Mouse (Mus musculus): Measurements from ENCODE around the gene H1foo. TPM values are rescaled to one million over a fixed set of nuclear protein-coding genes. Genes with fewer than 3 reads are reported as not detected.

The H1foo gene
- polyA plus RNA-seq (2015; fragmentation: Nextera tagmentation; extraction: Ambion mirVana), result not detected in 2 replicates

- Histone ChIP-seq H3K4me2 (no peak within 1 kb of the TSS), H3K27me3 (no peaks in the 10 kb centered on the region), H3K4me1 (0 out of 2 replicates have a peak, but pooled peaks cover 2% of the 10 kb centered on the region), H3K27ac (no peak within 1 kb of the TSS), H3K4me3 (no peak within 1 kb of the TSS), H3K36me3 (no peaks in the 10 kb centered on the region), H3K9ac (no peak within 1 kb of the TSS), H3K9me3 (no peaks in the 10 kb centered on the region)
- WGBS, result 74% methylated on average over 5 of the region's 5 CpGs
- ATAC-seq (ENCODE audit: insufficient number of reproducible peaks, low FRiP score, low TSS enrichment, low read depth), result no peak
These were observed at the start of gene H1foo for GRCm38 (mm10) chr6:115944638-115945037. Gene H1foo, plus strand, starts transcription at chr6:115944938.

GRCm38 (mm10) chr6:115896346-115896745 is 48.4 kb upstream of the H1foo start:
- 82% methylated on average over 1 of the region's 1 CpGs for WGBS
- Histone ChIP-seq H3K9ac (no peak overlapping the region), H3K27ac (no peak overlapping the region), H3K4me3 (no peak overlapping the region), H3K36me3 (peaks cover 27% of the 10 kb centered on the region), H3K4me2 (no peak overlapping the region), H3K27me3 (no peaks in the 10 kb centered on the region), H3K9me3 (no peaks in the 10 kb centered on the region), H3K4me1 (peaks cover 10% of the 10 kb centered on the region; the same call in 1 of the 2 replicates)
- no peak for ATAC-seq (ENCODE audit: insufficient number of reproducible peaks, low FRiP score, low TSS enrichment, low read depth)

- Histone ChIP-seq H3K27me3 (no peaks in the 10 kb centered on the region), H3K27ac (no peak overlapping the region), H3K4me1 (0 out of 2 replicates have a peak, but pooled peaks cover 5% of the 10 kb centered on the region), H3K9ac (no peak overlapping the region), H3K4me2 (no peak overlapping the region), H3K36me3 (peaks cover 24% of the 10 kb centered on the region), H3K9me3 (no peaks in the 10 kb centered on the region), H3K4me3 (no peak overlapping the region)
- ATAC-seq (ENCODE audit: insufficient number of reproducible peaks, low FRiP score, low TSS enrichment, low read depth), result no peak
- 62% methylated on average over 4 of the region's 4 CpGs for WGBS
These were observed 47.6 kb upstream of the H1foo start for GRCm38 (mm10) chr6:115897117-115897516.

GRCm38 (mm10) chr6:115897926-115898520 is 46.7 kb upstream of the H1foo start:
- 62% methylated on average over 7 of the region's 7 CpGs for WGBS
- no peak overlapping the region for H3K9ac ChIP-seq
- ATAC-seq (ENCODE audit: insufficient number of reproducible peaks, low FRiP score, low TSS enrichment, low read depth), result no peak
- H3K4me1 ChIP-seq, result 0 out of 2 replicates have a peak, but pooled peaks cover 7% of the 10 kb centered on the region
- no peaks in the 10 kb centered on the region for H3K27me3 ChIP-seq
- peaks cover 22% of the 10 kb centered on the region; the same call in 1 of the 2 replicates for H3K36me3 ChIP-seq
- no peak overlapping the region for H3K27ac ChIP-seq
- no peak overlapping the region for H3K4me3 ChIP-seq
- H3K9me3 ChIP-seq, result no peaks in the 10 kb centered on the region
- no peak overlapping the region for H3K4me2 ChIP-seq

GRCm38 (mm10) chr6:115901062-115901461 is 43.7 kb upstream of the H1foo start:
- Histone ChIP-seq H3K27me3 (no peaks in the 10 kb centered on the region), H3K9me3 (no peaks in the 10 kb centered on the region), H3K4me1 (peaks cover 12% of the 10 kb centered on the region; the same call in 1 of the 2 replicates), H3K4me2 (no peak overlapping the region), H3K36me3 (peaks cover 26% of the 10 kb centered on the region), H3K9ac (no peak overlapping the region), H3K27ac (peak overlapping the region; percentile 17; the same call in 1 of the 2 replicates), H3K4me3 (no peak overlapping the region)
- 21% methylated on average over 3 of the region's 3 CpGs for WGBS
- ATAC-seq (ENCODE audit: insufficient number of reproducible peaks, low FRiP score, low TSS enrichment, low read depth), result no peak

- Histone ChIP-seq H3K9me3 (no peaks in the 10 kb centered on the region), H3K4me1 (peaks cover 12% of the 10 kb centered on the region; the same call in 1 of the 2 replicates), H3K9ac (no peak overlapping the region), H3K27ac (peak overlapping the region; percentile 17; the same call in 1 of the 2 replicates), H3K4me2 (no peak overlapping the region), H3K4me3 (no peak overlapping the region), H3K27me3 (no peaks in the 10 kb centered on the region), H3K36me3 (peaks cover 29% of the 10 kb centered on the region)
- WGBS, result 64% methylated on average over 8 of the region's 8 CpGs
- ATAC-seq (ENCODE audit: insufficient number of reproducible peaks, low FRiP score, low TSS enrichment, low read depth), result 0 out of 2 replicates have a peak, but pooled peaks have one; percentile 55
These were observed 43.2 kb upstream of the H1foo start for GRCm38 (mm10) chr6:115901489-115901931.

- Histone ChIP-seq H3K27me3 (no peaks in the 10 kb centered on the region), H3K9me3 (no peaks in the 10 kb centered on the region), H3K4me3 (no peak overlapping the region), H3K4me1 (peaks cover 10% of the 10 kb centered on the region; the same call in 1 of the 2 replicates), H3K4me2 (no peak overlapping the region), H3K27ac (no peak overlapping the region), H3K36me3 (peaks cover 38% of the 10 kb centered on the region), H3K9ac (no peak overlapping the region)
- WGBS, result 82% methylated on average over 3 of the region's 3 CpGs
- ATAC-seq (ENCODE audit: insufficient number of reproducible peaks, low FRiP score, low TSS enrichment, low read depth), result no peak
These were observed 42.2 kb upstream of the H1foo start for GRCm38 (mm10) chr6:115902545-115902944.

GRCm38 (mm10) chr6:115905568-115905967 is 39.2 kb upstream of the H1foo start:
- H3K9ac ChIP-seq, result no peak overlapping the region
- no peak overlapping the region for H3K4me2 ChIP-seq
- H3K4me3 ChIP-seq, result no peak overlapping the region
- H3K9me3 ChIP-seq, result no peaks in the 10 kb centered on the region
- WGBS, result 89% methylated on average over 6 of the region's 6 CpGs
- no peaks in the 10 kb centered on the region for H3K27me3 ChIP-seq
- H3K27ac ChIP-seq, result no peak overlapping the region
- ATAC-seq (ENCODE audit: insufficient number of reproducible peaks, low FRiP score, low TSS enrichment, low read depth), result no peak
- peaks cover 34% of the 10 kb centered on the region for H3K36me3 ChIP-seq
- peaks cover 7% of the 10 kb centered on the region; the same call in 1 of the 2 replicates for H3K4me1 ChIP-seq

- WGBS, result 82% methylated on average over 1 of the region's 1 CpGs
- H3K36me3 ChIP-seq, result peaks cover 34% of the 10 kb centered on the region
- H3K4me2 ChIP-seq, result no peak overlapping the region
- no peaks in the 10 kb centered on the region for H3K9me3 ChIP-seq
- H3K27me3 ChIP-seq, result no peaks in the 10 kb centered on the region
- no peak overlapping the region for H3K9ac ChIP-seq
- H3K4me3 ChIP-seq, result no peak overlapping the region
- no peak for ATAC-seq (ENCODE audit: insufficient number of reproducible peaks, low FRiP score, low TSS enrichment, low read depth)
- H3K4me1 ChIP-seq, result peaks cover 7% of the 10 kb centered on the region; the same call in 1 of the 2 replicates
- no peak overlapping the region for H3K27ac ChIP-seq
These were observed 38.3 kb upstream of the H1foo start for GRCm38 (mm10) chr6:115906455-115906854.

GRCm38 (mm10) chr6:115906871-115907270 is 37.9 kb upstream of the H1foo start:
- Histone ChIP-seq H3K27me3 (no peaks in the 10 kb centered on the region), H3K9me3 (no peaks in the 10 kb centered on the region), H3K4me3 (no peak overlapping the region), H3K4me1 (peaks cover 7% of the 10 kb centered on the region; the same call in 1 of the 2 replicates), H3K27ac (no peak overlapping the region), H3K4me2 (no peak overlapping the region), H3K9ac (no peak overlapping the region), H3K36me3 (peaks cover 34% of the 10 kb centered on the region)
- 81% methylated on average over 2 of the region's 2 CpGs for WGBS
- ATAC-seq (ENCODE audit: insufficient number of reproducible peaks, low FRiP score, low TSS enrichment, low read depth), result no peak

GRCm38 (mm10) chr6:115908421-115908982 is 36.2 kb upstream of the H1foo start:
- Histone ChIP-seq H3K27me3 (no peaks in the 10 kb centered on the region), H3K9ac (no peak overlapping the region), H3K36me3 (peaks cover 31% of the 10 kb centered on the region), H3K9me3 (no peaks in the 10 kb centered on the region), H3K4me2 (no peak overlapping the region), H3K4me3 (no peak overlapping the region), H3K27ac (no peak overlapping the region; the same call in 1 of the 2 replicates), H3K4me1 (peaks cover 5% of the 10 kb centered on the region; the same call in 1 of the 2 replicates)
- 70% methylated on average over 6 of the region's 6 CpGs for WGBS
- ATAC-seq (ENCODE audit: insufficient number of reproducible peaks, low FRiP score, low TSS enrichment, low read depth), result no peak

GRCm38 (mm10) chr6:115909052-115909451 is 35.7 kb upstream of the H1foo start:
- no peak overlapping the region for H3K4me2 ChIP-seq
- no peaks in the 10 kb centered on the region for H3K9me3 ChIP-seq
- H3K4me1 ChIP-seq, result peaks cover 3% of the 10 kb centered on the region; the same call in 1 of the 2 replicates
- peak overlapping the region; percentile 6; the same call in 1 of the 2 replicates for H3K27ac ChIP-seq
- no peak for ATAC-seq (ENCODE audit: insufficient number of reproducible peaks, low FRiP score, low TSS enrichment, low read depth)
- no peaks in the 10 kb centered on the region for H3K27me3 ChIP-seq
- WGBS, result 81% methylated on average over 3 of the region's 3 CpGs
- no peak overlapping the region for H3K9ac ChIP-seq
- H3K36me3 ChIP-seq, result peaks cover 25% of the 10 kb centered on the region
- no peak overlapping the region for H3K4me3 ChIP-seq
